Mouse (Mus musculus) forebrain, postnatal 0 days (tissue): ENCODE measurements around the gene Slc25a24. TPM values are rescaled to one million over a fixed set of nuclear protein-coding genes. Genes with fewer than 3 reads are reported as not detected.

ENCODE experiments used
- ATAC-seq: fragments of 200-750 bp; cut with Nextera tagmentation; 2 replicates; pipeline ENCODE4 v1.8.0; 2017; ENCODE audit warnings: mild to moderate bottlenecking, moderate library complexity
- DNase-seq: peaks from one replicate; pipeline ENCODE4 v3.0.0-alpha.2; 2015
- H3K27ac ChIP-seq: fragments of 300-500 bp; sonication (generic); 2 replicates; pipeline ENCODE4 v1.5.1; 2014; ENCODE audit warnings: low read depth, mild to moderate bottlenecking, antibody characterized with exemption, low read length, moderate library complexity, mixed read lengths
- H3K27me3 ChIP-seq: fragments of 300-500 bp; sonication (generic); 2 replicates; pipeline ENCODE4 v1.6.1; 2014; ENCODE audit warnings: mild to moderate bottlenecking, low read length, mixed read lengths; ENCODE audit not compliant: insufficient read depth
- H3K36me3 ChIP-seq: fragments of 300-500 bp; sonication (generic); 2 replicates; pipeline ENCODE4 v1.6.1; 2014; ENCODE audit warnings: mild to moderate bottlenecking, moderate library complexity; ENCODE audit not compliant: insufficient read depth
- H3K4me1 ChIP-seq: fragments of 300-500 bp; sonication (generic); 2 replicates; pipeline ENCODE4 v1.6.1; 2014; ENCODE audit warnings: antibody characterized with exemption; ENCODE audit not compliant: insufficient read depth
- H3K4me2 ChIP-seq: fragments of 300-500 bp; sonication (generic); 2 replicates; pipeline ENCODE4 v1.6.1; 2014; ENCODE audit warnings: low read depth, mild to moderate bottlenecking, moderate library complexity
- H3K4me3 ChIP-seq: fragments of 300-500 bp; sonication (generic); 2 replicates; pipeline ENCODE4 v1.5.1; 2014; ENCODE audit warnings: low read depth, low read length, mixed read lengths
- H3K9ac ChIP-seq: fragments of 300-500 bp; sonication (generic); 2 replicates; pipeline ENCODE4 v1.6.1; 2014; ENCODE audit warnings: mild to moderate bottlenecking
- H3K9me3 ChIP-seq: fragments of 300-500 bp; sonication (generic); 2 replicates; pipeline ENCODE4 v1.6.1; 2016; ENCODE audit warnings: low read length
- CTCF ChIP-seq: sonication (generic); IDR thresholded peaks from 2 replicates; pipeline ENCODE4 v1.5.1; 2016; ENCODE audit warnings: antibody characterized with exemption, control low read depth, low read depth
- WGBS: fragments of 180-500 bp; shearing (Covaris S2); extraction: QIAGEN DNeasy Blood & Tissue Kit; methylation state at CpG from one replicate; pipeline ENCODE4 v1.1.7; 2014; 5-methylcytosine and 5-hydroxymethylcytosine counted together
- polyA plus RNA-seq: library from polyadenylated mRNA; unstranded; fragments of >200 nt; fragmentation: Nextera tagmentation; extraction: Ambion mirVana; gene quantifications from 2 replicates; pipeline ENCODE4 v1.2.1, GENCODE M21; 2015
- total RNA-seq: library from RNA; depleted of rRNA; stranded (reverse); fragments of >200 nt; gene quantifications from 2 replicates; pipeline ENCODE4 v1.2.3, GENCODE M21; 2014

The Slc25a24 gene
- total and polyA plus RNA-seq, 2 experiments from 2014 or later: 2.7 to 5.2 TPM

DNA sequence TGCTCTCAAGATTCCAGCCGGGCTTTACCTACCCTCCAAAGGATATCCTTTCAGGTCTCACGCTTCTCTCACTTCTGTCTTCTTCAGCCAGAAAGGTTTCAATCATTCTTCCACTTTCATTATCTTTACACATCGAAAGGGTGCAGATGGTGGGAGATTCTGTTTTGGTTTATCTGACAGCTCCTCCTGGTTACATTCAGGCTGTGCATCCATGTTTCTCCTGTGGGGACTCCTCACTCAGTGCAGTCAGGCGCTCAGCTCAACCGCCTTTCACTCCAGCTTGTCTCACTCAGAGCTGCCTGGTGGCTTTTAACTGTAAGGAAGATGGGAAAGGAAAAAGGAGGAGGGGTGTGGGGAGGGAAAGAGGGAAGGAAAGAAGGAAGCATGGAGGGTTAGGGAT lies 3.0 kb upstream of the Slc25a24 start:
- Histone ChIP-seq H3K27ac (no peak overlapping the region), H3K9me3 (no peaks in the 10 kb centered on the region), H3K36me3 (no peaks in the 10 kb centered on the region), H3K4me1 (peaks cover 4% of the 10 kb centered on the region; the same call in 1 of the 2 replicates), H3K27me3 (no peaks in the 10 kb centered on the region), H3K9ac (no peak overlapping the region), H3K4me2 (no peak overlapping the region), H3K4me3 (no peak overlapping the region)
- DNase-seq: peak; percentile 49
- WGBS: 60% methylated on average over 5 of the region's 5 CpGs
- ATAC-seq: peak; percentile 84
- TF ChIP-seq CTCF: no peak

DNA sequence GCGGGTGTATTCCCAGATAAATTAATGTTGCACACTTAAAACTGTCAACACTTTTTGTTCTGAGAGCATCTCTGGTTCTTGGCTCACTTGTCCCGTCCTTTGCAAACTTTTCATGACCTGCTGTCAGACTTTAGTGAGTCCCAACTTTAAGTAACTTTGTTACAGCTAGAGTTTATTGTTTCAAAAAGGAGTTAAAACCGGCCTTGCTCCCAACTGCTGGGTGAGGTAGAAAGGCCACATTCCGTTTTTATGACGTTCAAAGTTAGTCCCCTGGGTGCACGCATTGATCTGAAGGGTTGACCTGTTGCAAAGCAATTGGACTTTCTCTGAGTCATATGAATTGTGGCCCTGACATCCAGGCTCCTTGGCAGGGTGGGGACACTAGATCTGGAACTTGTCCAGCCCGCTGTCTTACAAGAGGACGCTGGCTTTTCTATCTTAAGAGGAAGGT lies 607 bp downstream of the Slc25a24 start:
- no peak for TF ChIP-seq CTCF
- Histone ChIP-seq H3K4me2 (peak overlapping the region; percentile 98), H3K4me1 (peaks cover 4% of the 10 kb centered on the region; the same call in 1 of the 2 replicates), H3K27me3 (no peaks in the 10 kb centered on the region), H3K9ac (peak overlapping the region; percentile 84), H3K9me3 (no peaks in the 10 kb centered on the region), H3K27ac (0 out of 2 replicates have a peak overlapping the region, but pooled peaks have one; percentile 50), H3K36me3 (no peaks in the 10 kb centered on the region), H3K4me3 (peak overlapping the region; percentile 70)
- WGBS: 10% methylated on average over 8 of the region's 8 CpGs
- no peak for ATAC-seq
- peak; percentile 29 for DNase-seq

DNA sequence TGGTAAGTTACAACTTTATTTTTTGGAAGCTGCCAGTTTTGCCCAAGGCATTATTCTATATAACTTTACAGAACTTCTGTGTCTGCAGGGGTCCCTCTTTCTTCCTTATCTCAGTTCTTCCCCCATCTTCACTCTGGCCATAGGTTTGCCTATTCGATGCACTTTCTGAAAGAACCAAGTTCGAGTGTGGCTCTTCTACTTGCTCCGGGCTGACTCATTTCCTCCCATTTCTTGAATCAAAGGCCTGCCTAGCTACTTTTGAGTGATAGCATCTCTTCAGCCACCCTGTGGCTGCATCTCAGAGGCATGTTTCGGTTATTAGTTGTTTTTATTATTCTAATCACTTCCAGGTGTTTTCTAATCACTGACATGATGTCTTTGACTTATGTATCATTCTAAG lies 1.1 kb downstream of the Slc25a24 start:
- Histone ChIP-seq H3K4me2 (no peak overlapping the region; the same call in 1 of the 2 replicates), H3K27ac (no peak overlapping the region), H3K36me3 (no peaks in the 10 kb centered on the region), H3K4me3 (peak overlapping the region; percentile 70; the same call in 1 of the 2 replicates), H3K27me3 (no peaks in the 10 kb centered on the region), H3K9me3 (no peaks in the 10 kb centered on the region), H3K4me1 (peaks cover 4% of the 10 kb centered on the region; the same call in 1 of the 2 replicates), H3K9ac (no peak overlapping the region)
- no peak for TF ChIP-seq CTCF
- ATAC-seq: no peak
- DNase-seq: no peak
- WGBS: 68% methylated on average over 4 of the region's 4 CpGs

DNA sequence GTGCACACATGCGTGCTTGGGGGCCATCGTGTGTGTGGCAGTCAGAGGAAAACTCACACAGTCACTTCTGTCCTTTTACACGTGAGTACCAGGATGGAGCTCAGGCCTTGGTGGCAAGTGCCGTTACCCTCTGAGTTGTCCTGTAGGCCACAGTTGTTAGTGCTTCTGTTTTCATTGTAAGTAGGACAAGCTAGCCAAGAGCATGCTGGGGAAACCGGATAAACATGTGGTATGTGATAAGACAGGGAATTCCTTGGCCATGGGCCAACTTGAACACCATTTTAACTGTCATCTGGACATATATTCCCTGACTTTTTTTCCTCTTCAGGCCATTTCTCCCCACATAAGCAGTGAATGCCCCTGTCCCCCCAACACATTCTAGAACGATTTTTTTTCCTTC lies 2.6 kb downstream of the Slc25a24 start:
- no peak for ATAC-seq
- no peak for DNase-seq
- TF ChIP-seq CTCF: no peak
- no peak overlapping the region for H3K4me2 ChIP-seq
- no peak overlapping the region for H3K27ac ChIP-seq
- H3K27me3 ChIP-seq: no peaks in the 10 kb centered on the region
- 72% methylated on average over 6 of the region's 6 CpGs for WGBS
- H3K36me3 ChIP-seq: no peaks in the 10 kb centered on the region
- H3K4me1 ChIP-seq: peaks cover 4% of the 10 kb centered on the region; the same call in 1 of the 2 replicates
- no peaks in the 10 kb centered on the region for H3K9me3 ChIP-seq
- no peak overlapping the region for H3K4me3 ChIP-seq
- H3K9ac ChIP-seq: no peak overlapping the region

DNA sequence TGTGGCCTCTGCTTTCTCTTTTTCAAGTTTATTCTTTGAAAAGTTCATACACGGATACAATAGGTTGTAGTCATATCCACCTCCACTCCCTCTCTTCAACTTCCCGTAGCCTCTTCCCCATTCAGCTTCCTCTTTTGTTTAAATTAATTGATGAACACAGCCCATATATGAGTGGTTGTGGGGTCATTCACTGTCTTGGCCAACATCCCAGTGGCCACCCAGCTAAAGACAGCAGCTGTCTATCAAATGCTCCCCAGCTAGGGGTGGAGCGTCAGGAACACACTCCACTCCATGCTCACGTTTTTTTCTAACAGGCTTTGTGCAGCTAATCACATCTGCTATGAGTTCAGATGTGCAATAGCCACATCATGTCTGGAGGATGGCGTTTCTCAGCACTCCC lies 6.8 kb downstream of the Slc25a24 start:
- no peak overlapping the region for H3K27ac ChIP-seq
- H3K4me3 ChIP-seq: no peak overlapping the region
- peaks cover 11% of the 10 kb centered on the region; the same call in 1 of the 2 replicates for H3K9me3 ChIP-seq
- no peak for DNase-seq
- WGBS: 55% methylated on average over 5 of the region's 5 CpGs
- no peak overlapping the region for H3K9ac ChIP-seq
- no peaks in the 10 kb centered on the region for H3K27me3 ChIP-seq
- no peak overlapping the region for H3K4me2 ChIP-seq
- ATAC-seq: no peak
- TF ChIP-seq CTCF: no peak
- H3K36me3 ChIP-seq: no peaks in the 10 kb centered on the region
- no peaks in the 10 kb centered on the region for H3K4me1 ChIP-seq

DNA sequence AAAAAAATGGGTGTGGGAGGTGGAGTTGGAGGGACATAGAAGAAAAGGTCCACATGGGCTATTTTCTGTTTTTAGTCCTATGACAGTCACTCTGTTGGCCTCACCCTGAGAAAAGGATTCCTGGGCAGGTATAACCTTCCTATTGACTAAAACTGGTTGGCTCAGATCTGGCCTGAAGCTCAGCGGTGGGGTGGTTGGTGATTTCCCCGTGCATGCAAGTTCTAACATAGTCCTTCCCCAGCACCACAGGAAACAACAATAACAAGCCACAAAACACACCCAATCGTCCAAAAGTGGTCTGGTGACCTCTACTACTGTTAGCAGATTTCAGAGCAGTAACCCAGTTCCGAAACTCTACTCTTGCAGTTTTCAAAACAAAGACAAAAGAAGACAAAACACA lies 10.0 kb downstream of the Slc25a24 start:
- H3K4me3 ChIP-seq: no peak overlapping the region
- TF ChIP-seq CTCF: no peak
- no peak overlapping the region for H3K27ac ChIP-seq
- DNase-seq: no peak
- H3K36me3 ChIP-seq: no peaks in the 10 kb centered on the region
- H3K9me3 ChIP-seq: peaks cover 11% of the 10 kb centered on the region; the same call in 1 of the 2 replicates
- H3K9ac ChIP-seq: no peak overlapping the region
- H3K27me3 ChIP-seq: no peaks in the 10 kb centered on the region
- 87% methylated on average over 4 of the region's 4 CpGs for WGBS
- no peaks in the 10 kb centered on the region for H3K4me1 ChIP-seq
- ATAC-seq: no peak
- no peak overlapping the region for H3K4me2 ChIP-seq

DNA sequence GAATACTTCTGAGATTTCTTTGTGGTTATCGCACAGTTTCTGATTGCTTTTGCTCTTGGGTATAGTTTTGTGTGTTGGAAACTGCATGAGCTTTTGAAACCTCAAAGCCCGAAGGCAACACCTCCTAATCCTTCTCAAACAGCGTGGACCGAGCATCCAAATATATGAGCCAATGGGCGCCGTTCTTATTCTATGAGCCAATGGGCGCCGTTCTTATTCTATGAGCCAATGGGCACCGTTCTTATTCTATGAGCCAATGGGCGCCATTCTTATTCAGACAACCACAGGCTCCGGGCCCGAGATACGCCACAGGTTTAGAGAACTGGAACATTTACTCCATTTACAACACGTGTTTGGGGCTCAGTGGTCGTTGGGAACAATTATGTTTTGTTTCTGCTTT lies 11.1 kb downstream of the Slc25a24 start:
- no peak overlapping the region for H3K4me2 ChIP-seq
- ATAC-seq: no peak
- WGBS: 92% methylated on average over 15 of the region's 15 CpGs
- H3K27ac ChIP-seq: no peak overlapping the region
- peaks cover 11% of the 10 kb centered on the region; the same call in 1 of the 2 replicates for H3K9me3 ChIP-seq
- no peaks in the 10 kb centered on the region for H3K36me3 ChIP-seq
- no peaks in the 10 kb centered on the region for H3K27me3 ChIP-seq
- no peak overlapping the region for H3K9ac ChIP-seq
- no peak for DNase-seq
- H3K4me3 ChIP-seq: no peak overlapping the region
- no peaks in the 10 kb centered on the region for H3K4me1 ChIP-seq
- no peak for TF ChIP-seq CTCF

DNA sequence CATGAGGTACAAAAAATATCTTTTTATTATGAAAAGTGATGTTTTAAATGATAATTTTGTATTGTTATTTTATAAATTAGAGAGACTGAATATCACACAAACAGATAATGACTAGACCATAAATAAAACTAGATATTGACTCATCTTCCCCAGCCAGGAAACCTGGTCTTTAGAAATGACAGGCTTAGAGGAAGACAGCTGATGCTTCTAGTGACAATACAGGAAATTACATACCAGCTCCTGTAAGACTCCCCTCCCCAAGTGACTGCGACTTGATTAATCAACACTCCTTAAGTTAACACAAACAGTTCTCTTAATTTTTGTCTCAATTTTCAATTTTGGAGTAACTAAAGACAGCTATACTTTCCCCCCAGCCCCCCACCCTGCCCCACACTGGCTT lies 12.4 kb downstream of the Slc25a24 start:
- no peak overlapping the region for H3K27ac ChIP-seq
- 88% methylated on average over 1 of the region's 1 CpGs for WGBS
- no peak for TF ChIP-seq CTCF
- no peak overlapping the region for H3K4me2 ChIP-seq
- no peaks in the 10 kb centered on the region for H3K27me3 ChIP-seq
- peaks cover 11% of the 10 kb centered on the region; the same call in 1 of the 2 replicates for H3K9me3 ChIP-seq
- no peaks in the 10 kb centered on the region for H3K36me3 ChIP-seq
- no peak overlapping the region for H3K9ac ChIP-seq
- no peak overlapping the region for H3K4me3 ChIP-seq
- ATAC-seq (no peak), DNase-seq (no peak)
- no peaks in the 10 kb centered on the region for H3K4me1 ChIP-seq
